Mouse (Mus musculus) neural tube, embryonic 15.5 days (tissue): ENCODE measurements around the gene Ly6g6c. TPM values are rescaled to one million over a fixed set of nuclear protein-coding genes. Genes with fewer than 3 reads are reported as not detected.

Source experiments
- ATAC-seq: fragments of 200-750 bp; cut with Nextera tagmentation; 2 replicates; pipeline ENCODE4 v1.8.0; 2017; ENCODE audit warnings: mild to moderate bottlenecking, moderate TSS enrichment, moderate library complexity; ENCODE audit not compliant: low FRiP score
- H3K27ac ChIP-seq: fragments of 300-500 bp; sonication (generic); replicated peaks from 2 replicates; pipeline ENCODE4 v1.5.1; 2015; ENCODE audit warnings: mild to moderate bottlenecking, inconsistent platforms
- H3K27me3 ChIP-seq: fragments of 300-500 bp; sonication (generic); replicated peaks from 2 replicates; pipeline ENCODE4 v1.6.1; 2015; ENCODE audit warnings: inconsistent platforms
- H3K36me3 ChIP-seq: fragments of 300-500 bp; sonication (generic); 2 replicates; pipeline ENCODE4 v1.6.1; 2015; ENCODE audit warnings: inconsistent platforms
- H3K4me1 ChIP-seq: fragments of 300-500 bp; sonication (generic); 2 replicates; pipeline ENCODE4 v1.6.1; 2015; ENCODE audit warnings: inconsistent platforms
- H3K4me2 ChIP-seq: fragments of 300-500 bp; sonication (generic); 2 replicates; pipeline ENCODE4 v1.6.1; 2015; ENCODE audit warnings: inconsistent platforms, mild to moderate bottlenecking, moderate library complexity
- H3K4me3 ChIP-seq: fragments of 300-500 bp; sonication (generic); replicated peaks from 2 replicates; pipeline ENCODE4 v1.5.1; 2015; ENCODE audit warnings: mild to moderate bottlenecking, inconsistent platforms
- H3K9ac ChIP-seq: fragments of 300-500 bp; sonication (generic); replicated peaks from 2 replicates; pipeline ENCODE4 v1.6.1; 2015; ENCODE audit warnings: mild to moderate bottlenecking, inconsistent platforms
- H3K9me3 ChIP-seq: fragments of 300-500 bp; sonication (generic); replicated peaks from 2 replicates; pipeline ENCODE4 v1.6.1; 2016; ENCODE audit warnings: inconsistent platforms
- WGBS: fragments of 180-500 bp; shearing (Covaris S2); methylation state at CpG from one replicate; pipeline ENCODE4 v1.1.7; 2015; ENCODE audit warnings: mixed read lengths; 5-methylcytosine and 5-hydroxymethylcytosine counted together
- polyA plus RNA-seq: library from polyadenylated mRNA; unstranded; fragments of >200 nt; fragmentation: Nextera tagmentation; extraction: Ambion mirVana; gene quantifications from 2 replicates; pipeline ENCODE4 v1.2.1, GENCODE M21; 2015

Gene Ly6g6c
- polyA plus RNA-seq, 1 experiment from 2014 or later: not detected

- 71% methylated on average over 9 of the region's 9 CpGs for WGBS
- Histone ChIP-seq H3K4me1 (peaks cover 15% of the 10 kb centered on the region), H3K4me3 (no peak overlapping the region)
Observed at GRCm38 (mm10) chr17:35079778-35080177, 14.6 kb downstream of the Ly6g6c start.

GRCm38 (mm10) chr17:35080248-35080647 is 15.1 kb downstream of the Ly6g6c start:
- no peaks in the 10 kb centered on the region for H3K36me3 ChIP-seq
- no peak overlapping the region for H3K4me3 ChIP-seq
- H3K27me3 ChIP-seq: no peaks in the 10 kb centered on the region
- ATAC-seq: no peak
- H3K4me2 ChIP-seq: no peak overlapping the region
- no peak overlapping the region for H3K9ac ChIP-seq
- H3K27ac ChIP-seq: no peak overlapping the region
- no peaks in the 10 kb centered on the region for H3K9me3 ChIP-seq
- peaks cover 15% of the 10 kb centered on the region for H3K4me1 ChIP-seq
- WGBS: 64% methylated on average over 6 of the region's 6 CpGs

More at GRCm38 (mm10) chr17:35079778-35080177, 14.6 kb downstream of the Ly6g6c start:
- no peak for ATAC-seq
- no peak overlapping the region for H3K27ac ChIP-seq
- H3K27me3 ChIP-seq: no peaks in the 10 kb centered on the region
- no peak overlapping the region for H3K9ac ChIP-seq
- H3K9me3 ChIP-seq: no peaks in the 10 kb centered on the region
- H3K4me2 ChIP-seq: no peak overlapping the region
- H3K36me3 ChIP-seq: no peaks in the 10 kb centered on the region

- Histone ChIP-seq H3K27ac (no peak overlapping the region), H3K36me3 (no peaks in the 10 kb centered on the region), H3K4me1 (peaks cover 15% of the 10 kb centered on the region), H3K9me3 (no peaks in the 10 kb centered on the region), H3K4me3 (no peak overlapping the region), H3K27me3 (no peaks in the 10 kb centered on the region), H3K9ac (no peak overlapping the region), H3K4me2 (no peak overlapping the region)
- 78% methylated on average over 4 of the region's 4 CpGs for WGBS
- no peak for ATAC-seq
Observed at GRCm38 (mm10) chr17:35080710-35081109, 15.5 kb downstream of the Ly6g6c start.

GRCm38 (mm10) chr17:35082841-35083576 is 17.8 kb downstream of the Ly6g6c start:
- H3K27ac ChIP-seq: no peak overlapping the region
- H3K4me1 ChIP-seq: peaks cover 3% of the 10 kb centered on the region; the same call in 1 of the 2 replicates
- H3K4me3 ChIP-seq: no peak overlapping the region
- H3K27me3 ChIP-seq: no peaks in the 10 kb centered on the region
- 91% methylated on average over 16 of the region's 16 CpGs for WGBS
- no peaks in the 10 kb centered on the region for H3K36me3 ChIP-seq
- no peak for ATAC-seq
- no peak overlapping the region for H3K9ac ChIP-seq
- H3K9me3 ChIP-seq: no peaks in the 10 kb centered on the region
- H3K4me2 ChIP-seq: no peak overlapping the region

GRCm38 (mm10) chr17:35083929-35084497 is 18.8 kb downstream of the Ly6g6c start:
- Histone ChIP-seq H3K4me2 (no peak overlapping the region), H3K4me3 (no peak overlapping the region), H3K9ac (no peak overlapping the region), H3K27me3 (no peaks in the 10 kb centered on the region), H3K36me3 (no peaks in the 10 kb centered on the region), H3K27ac (no peak overlapping the region), H3K4me1 (no peaks in the 10 kb centered on the region), H3K9me3 (no peaks in the 10 kb centered on the region)
- ATAC-seq: no peak
- WGBS: 85% methylated on average over 3 of the region's 3 CpGs

- 83% methylated on average over 7 of the region's 7 CpGs for WGBS
- Histone ChIP-seq H3K4me2 (no peak within 1 kb of the TSS), H3K4me1 (peaks cover 8% of the 10 kb centered on the region), H3K4me3 (no peak within 1 kb of the TSS), H3K27ac (no peak within 1 kb of the TSS), H3K27me3 (no peaks in the 10 kb centered on the region), H3K36me3 (no peaks in the 10 kb centered on the region), H3K9me3 (no peaks in the 10 kb centered on the region), H3K9ac (no peak within 1 kb of the TSS)
- no peak for ATAC-seq
Observed at GRCm38 (mm10) chr17:35085208-35085865, 20.1 kb downstream of the Ly6g6c start, which contains the start of gene Ly6g6f. Gene Ly6g6f, minus strand, starts transcription at chr17:35085610.

- WGBS: 56% methylated on average over 2 of the region's 2 CpGs
- Histone ChIP-seq H3K4me2 (no peak overlapping the region), H3K4me1 (peaks cover 15% of the 10 kb centered on the region), H3K9me3 (no peaks in the 10 kb centered on the region), H3K27me3 (no peaks in the 10 kb centered on the region), H3K9ac (no peak overlapping the region), H3K27ac (no peak overlapping the region), H3K36me3 (peaks cover 22% of the 10 kb centered on the region), H3K4me3 (no peak overlapping the region)
- ATAC-seq: no peak
Observed at GRCm38 (mm10) chr17:35088151-35088550, 23.0 kb downstream of the Ly6g6c start.

GRCm38 (mm10) chr17:35088825-35089644 is 23.8 kb downstream of the Ly6g6c start, which contains the start of gene Abhd16a:
Gene Abhd16a, plus strand, starts transcription at chr17:35089263.
- Histone ChIP-seq H3K27me3 (no peaks in the 10 kb centered on the region), H3K36me3 (peaks cover 30% of the 10 kb centered on the region), H3K27ac (peak within 1 kb of the TSS; percentile 99), H3K4me3 (peak within 1 kb of the TSS; percentile 69), H3K4me1 (peaks cover 15% of the 10 kb centered on the region), H3K4me2 (peak within 1 kb of the TSS; percentile 68), H3K9me3 (no peaks in the 10 kb centered on the region), H3K9ac (peak within 1 kb of the TSS; percentile 95)
- peak; percentile 98 for ATAC-seq
- WGBS: 3% methylated on average over 67 of the region's 67 CpGs

- no peak for ATAC-seq
- Histone ChIP-seq H3K4me3 (peak overlapping the region; percentile 69), H3K9ac (peak overlapping the region; percentile 95), H3K36me3 (peaks cover 43% of the 10 kb centered on the region), H3K27ac (peak overlapping the region; percentile 99), H3K4me2 (peak overlapping the region; percentile 68), H3K9me3 (no peaks in the 10 kb centered on the region), H3K27me3 (no peaks in the 10 kb centered on the region), H3K4me1 (peaks cover 15% of the 10 kb centered on the region)
- WGBS: 46% methylated on average over 8 of the region's 8 CpGs
Observed at GRCm38 (mm10) chr17:35090166-35090932, 25.2 kb downstream of the Ly6g6c start.

GRCm38 (mm10) chr17:35092403-35093198 is 27.4 kb downstream of the Ly6g6c start:
- Histone ChIP-seq H3K4me3 (no peak overlapping the region), H3K9me3 (no peaks in the 10 kb centered on the region), H3K4me1 (peaks cover 15% of the 10 kb centered on the region), H3K9ac (no peak overlapping the region), H3K36me3 (peaks cover 62% of the 10 kb centered on the region), H3K4me2 (no peak overlapping the region), H3K27me3 (no peaks in the 10 kb centered on the region), H3K27ac (no peak overlapping the region)
- ATAC-seq: no peak
- 93% methylated on average over 14 of the region's 14 CpGs for WGBS
